Mouse (Mus musculus) kidney, adult 2 months (tissue): Measurements from ENCODE around the gene Ablim1.

ENCODE experiments used
- CTCF ChIP-seq: fragments of 200-500 bp; conservative IDR thresholded peaks from 2 replicates; pipeline ENCODE4 v1.5.1; 2011; ENCODE audit warnings: low read depth, mild to moderate bottlenecking, control low read depth, low read length, moderate library complexity, mixed read lengths; ENCODE audit not compliant: insufficient read depth, insufficient read length
- POLR2A ChIP-seq: fragments of 200-500 bp; IDR thresholded peaks from one replicate; pipeline ENCODE4 v1.6.1; 2011; ENCODE audit warnings: low read depth, low read length, control low read depth

DNA sequence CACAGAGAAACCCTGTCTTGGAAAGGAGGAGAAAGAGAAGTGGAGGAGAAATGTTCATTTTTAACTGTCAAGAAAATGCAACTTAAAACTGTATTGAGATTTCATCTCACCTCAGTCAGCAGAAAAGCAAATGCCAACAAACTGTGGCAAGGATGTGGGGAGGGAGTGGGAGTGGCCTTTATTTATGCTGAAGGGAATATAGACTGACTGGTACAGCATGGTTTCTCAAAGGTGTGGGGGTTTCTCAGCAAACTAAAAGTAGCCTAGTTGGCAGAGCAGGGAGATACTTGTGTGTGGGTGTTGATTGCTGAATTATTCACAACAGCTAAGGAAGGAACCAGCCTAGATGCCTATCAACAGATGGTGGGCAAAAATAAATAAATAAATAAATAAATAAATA lies 13.0 kb upstream of the Ablim1 start:
- TF ChIP-seq POLR2A: no peak
- TF ChIP-seq CTCF: no peak
